In genomic region chr11:78536690-78537084, GRCm38 (mm10) we compare ENCODE assay signal across 8 mouse cellular contexts. TPM values are rescaled to one million over a fixed set of nuclear protein-coding genes. Genes with fewer than 3 reads are reported as not detected.
DNase-seq lines count a peak whose midpoint lies in the region; ATAC-seq lines count a peak whose summit lies in the region.

No protein-coding gene starts in this region.

- H3K9me3 ChIP-seq in lung, embryonic 15.5 days = no peaks in the 10 kb centered on the region
- no peaks in the 10 kb centered on the region for H3K9me3 ChIP-seq in embryonic facial prominence, embryonic 15.5 days (replicated peaks)
- no peaks in the 10 kb centered on the region for H3K9me3 ChIP-seq in limb, embryonic 10.5 days (replicated peaks)
- no peaks in the 10 kb centered on the region for H3K9me3 ChIP-seq in neural tube, embryonic 15.5 days (replicated peaks)

- H3K9ac ChIP-seq in lung, embryonic 15.5 days = peak overlapping the region; percentile 72
- peak overlapping the region; percentile 81 for H3K9ac ChIP-seq in embryonic facial prominence, embryonic 15.5 days
- H3K9ac ChIP-seq in neural tube, embryonic 15.5 days (replicated peaks) = peak overlapping the region; percentile 80

- peak overlapping the region; percentile 65 for H3K27ac ChIP-seq in lung, embryonic 15.5 days
- H3K27ac ChIP-seq in embryonic facial prominence, embryonic 15.5 days (replicated peaks) = peak overlapping the region; percentile 96
- peak overlapping the region; percentile 91 for H3K27ac ChIP-seq in limb, embryonic 10.5 days
- peak overlapping the region; percentile 95 for H3K27ac ChIP-seq in neural tube, embryonic 15.5 days (replicated peaks)

- peaks cover 28% of the 10 kb centered on the region for H3K4me1 ChIP-seq in lung, embryonic 15.5 days
- H3K4me1 ChIP-seq in embryonic facial prominence, embryonic 15.5 days = peaks cover 31% of the 10 kb centered on the region
- H3K4me1 ChIP-seq in limb, embryonic 10.5 days = peaks cover 24% of the 10 kb centered on the region
- H3K4me1 ChIP-seq in neural tube, embryonic 15.5 days = peaks cover 37% of the 10 kb centered on the region

- H3K36me3 ChIP-seq in lung, embryonic 15.5 days = peaks cover 29% of the 10 kb centered on the region
- peaks cover 30% of the 10 kb centered on the region for H3K36me3 ChIP-seq in embryonic facial prominence, embryonic 15.5 days
- peaks cover 46% of the 10 kb centered on the region for H3K36me3 ChIP-seq in limb, embryonic 10.5 days
- peaks cover 31% of the 10 kb centered on the region for H3K36me3 ChIP-seq in neural tube, embryonic 15.5 days

- WGBS in lung, embryonic 15.5 days = 2% methylated on average over 14 of the region's 14 CpGs
- 1% methylated on average over 14 of the region's 14 CpGs for WGBS in embryonic facial prominence, embryonic 15.5 days
- 5% methylated on average over 14 of the region's 14 CpGs for WGBS in limb, embryonic 10.5 days
- WGBS in neural tube, embryonic 15.5 days = 4% methylated on average over 14 of the region's 14 CpGs

- H3K4me3 ChIP-seq in lung, embryonic 15.5 days = peak overlapping the region; percentile 65
- H3K4me3 ChIP-seq in embryonic facial prominence, embryonic 15.5 days (replicated peaks) = peak overlapping the region; percentile 94
- peak overlapping the region; percentile 92 for H3K4me3 ChIP-seq in limb, embryonic 10.5 days
- peak overlapping the region; percentile 88 for H3K4me3 ChIP-seq in neural tube, embryonic 15.5 days (replicated peaks)

- ATAC-seq in lung, embryonic 15.5 days (ENCODE audit: borderline replicate concordance, extremely low read depth, low FRiP score, low TSS enrichment) = peak; percentile 10; the same call in 1 of the 2 replicates
- ATAC-seq in embryonic facial prominence, embryonic 15.5 days (ENCODE audit: insufficient number of reproducible peaks, low FRiP score, low TSS enrichment, low read depth) = no peak
- ATAC-seq in neural tube, embryonic 15.5 days (ENCODE audit: low FRiP score) = peak; percentile 5

- H3K27me3 ChIP-seq in lung, embryonic 15.5 days = no peaks in the 10 kb centered on the region
- no peaks in the 10 kb centered on the region for H3K27me3 ChIP-seq in embryonic facial prominence, embryonic 15.5 days
- H3K27me3 ChIP-seq in limb, embryonic 10.5 days (ENCODE audit: low read depth, poor library complexity, severe bottlenecking) = no peaks in the 10 kb centered on the region
- no peaks in the 10 kb centered on the region for H3K27me3 ChIP-seq in neural tube, embryonic 15.5 days (replicated peaks)

- DNase-seq in lung, postnatal 10 days = no peak
- DNase-seq in limb, embryonic 10.5 days (ENCODE audit: low spot score) = no peak
- no peak for DNase-seq in layer of hippocampus, postnatal 36 days
- DNase-seq in right cerebral cortex, postnatal 25 days = no peak
- DNase-seq in frontal cortex, postnatal 14 days (ENCODE audit: low spot score in 2 of 2) = no peak

- H3K4me2 ChIP-seq in lung, embryonic 15.5 days = peak overlapping the region; percentile 73
- peak overlapping the region; percentile 82 for H3K4me2 ChIP-seq in embryonic facial prominence, embryonic 15.5 days (replicated peaks)
- peak overlapping the region; percentile 80 for H3K4me2 ChIP-seq in neural tube, embryonic 15.5 days

RNA-seq across cellular contexts. Expression of gene Ift20, which starts 0.5 kb away (rescaled TPM):
- 134 and 137 TPM in 2 replicates for polyA plus RNA-seq in lung, embryonic 15.5 days (2015; fragmentation: Nextera tagmentation; extraction: Ambion mirVana)
- 187 TPM in 2 replicates for polyA plus RNA-seq in embryonic facial prominence, embryonic 15.5 days (2015; fragmentation: Nextera tagmentation; extraction: Ambion mirVana)
- 85.7 and 97.9 TPM in 2 replicates for polyA plus RNA-seq in limb, embryonic 10.5 days (2016; fragmentation: Nextera tagmentation; extraction: Ambion mirVana)
- 120 and 127 TPM in 2 replicates for polyA plus RNA-seq in neural tube, embryonic 15.5 days (2015; fragmentation: Nextera tagmentation; extraction: Ambion mirVana)
- 10 to 100 TPM; 75.1 to 79.0 TPM for total RNA-seq in layer of hippocampus, postnatal 36 days (2021)

RNA-seq across cellular contexts. Expression of gene Tnfaip1, which starts 0.6 kb away (rescaled TPM):
- polyA plus RNA-seq in lung, embryonic 15.5 days (2015; fragmentation: Nextera tagmentation; extraction: Ambion mirVana) = 83.0 and 83.1 TPM in 2 replicates
- 79.6 and 80.7 TPM in 2 replicates for polyA plus RNA-seq in embryonic facial prominence, embryonic 15.5 days (2015; fragmentation: Nextera tagmentation; extraction: Ambion mirVana)
- 92.4 and 94.1 TPM in 2 replicates for polyA plus RNA-seq in limb, embryonic 10.5 days (2016; fragmentation: Nextera tagmentation; extraction: Ambion mirVana)
- 56.1 and 60.3 TPM in 2 replicates for polyA plus RNA-seq in neural tube, embryonic 15.5 days (2015; fragmentation: Nextera tagmentation; extraction: Ambion mirVana)
- total RNA-seq in layer of hippocampus, postnatal 36 days (2021) = 10 to 100 TPM; 32.1 to 32.6 TPM

RNA-seq across cellular contexts. Expression of gene Tmem97, which starts 13.9 kb away (rescaled TPM):
- 73.2 and 79.5 TPM in 2 replicates for polyA plus RNA-seq in lung, embryonic 15.5 days (2015; fragmentation: Nextera tagmentation; extraction: Ambion mirVana)
- 73.4 and 73.5 TPM in 2 replicates for polyA plus RNA-seq in embryonic facial prominence, embryonic 15.5 days (2015; fragmentation: Nextera tagmentation; extraction: Ambion mirVana)
- 87.7 and 104 TPM in 2 replicates for polyA plus RNA-seq in limb, embryonic 10.5 days (2016; fragmentation: Nextera tagmentation; extraction: Ambion mirVana)
- polyA plus RNA-seq in neural tube, embryonic 15.5 days (2015; fragmentation: Nextera tagmentation; extraction: Ambion mirVana) = 43.1 and 50.4 TPM in 2 replicates
- 10 to 100 TPM; 11.1 to 12.7 TPM for total RNA-seq in layer of hippocampus, postnatal 36 days (2021)

RNA-seq across cellular contexts. Expression of gene Poldip2, which starts 24.7 kb away (rescaled TPM):
- polyA plus RNA-seq in lung, embryonic 15.5 days (2015; fragmentation: Nextera tagmentation; extraction: Ambion mirVana) = 158 TPM in 2 replicates
- polyA plus RNA-seq in embryonic facial prominence, embryonic 15.5 days (2015; fragmentation: Nextera tagmentation; extraction: Ambion mirVana) = 167 and 170 TPM in 2 replicates
- 179 TPM in 2 replicates for polyA plus RNA-seq in limb, embryonic 10.5 days (2016; fragmentation: Nextera tagmentation; extraction: Ambion mirVana)
- polyA plus RNA-seq in neural tube, embryonic 15.5 days (2015; fragmentation: Nextera tagmentation; extraction: Ambion mirVana) = 182 and 192 TPM in 2 replicates
- total RNA-seq in layer of hippocampus, postnatal 36 days (2021) = 100 to 1,000 TPM; 116 to 121 TPM

RNA-seq across cellular contexts. Expression of gene Tmem199, which starts 24.7 kb away (rescaled TPM):
- 44.4 and 48.3 TPM in 2 replicates for polyA plus RNA-seq in lung, embryonic 15.5 days (2015; fragmentation: Nextera tagmentation; extraction: Ambion mirVana)
- 41.5 and 45.1 TPM in 2 replicates for polyA plus RNA-seq in embryonic facial prominence, embryonic 15.5 days (2015; fragmentation: Nextera tagmentation; extraction: Ambion mirVana)
- polyA plus RNA-seq in limb, embryonic 10.5 days (2016; fragmentation: Nextera tagmentation; extraction: Ambion mirVana) = 73.7 and 85.5 TPM in 2 replicates
- polyA plus RNA-seq in neural tube, embryonic 15.5 days (2015; fragmentation: Nextera tagmentation; extraction: Ambion mirVana) = 89.3 and 94.4 TPM in 2 replicates
- 10 to 100 TPM; 43.0 to 44.0 TPM for total RNA-seq in layer of hippocampus, postnatal 36 days (2021)
